Mouse (Mus musculus): ENCODE results near the gene 2310079G19Rik.
A peak's percentile ranks its signal among the peaks of the same experiment; 100 is the strongest.

The 2310079G19Rik gene

GRCm38 (mm10) chr16:88627566-88627965 lies at the start of gene 2310079G19Rik:
2310079G19Rik (minus strand) TSS chr16:88627666.
- no peak for DNase-seq

GRCm38 (mm10) chr16:88671571-88671970 lies 44.1 kb upstream of the 2310079G19Rik start, which contains the start of gene Krtap27-1:
Krtap27-1 (minus strand) TSS chr16:88671671.
- no peak for DNase-seq

- DNase-seq = peak in 1 of 2 experiments; percentile 14
These were observed 30.0 kb upstream of the 2310079G19Rik start for GRCm38 (mm10) chr16:88657426-88657825.

- DNase-seq = peak; percentile 26 to 36
These were observed 24.5 kb upstream of the 2310079G19Rik start for GRCm38 (mm10) chr16:88651952-88652351.

GRCm38 (mm10) chr16:88651082-88651481 lies 23.6 kb upstream of the 2310079G19Rik start:
- no peak for DNase-seq

- DNase-seq = no peak
These were observed 19.9 kb upstream of the 2310079G19Rik start, which contains the start of gene Krtap26-1 for GRCm38 (mm10) chr16:88647358-88647846. Krtap26-1 (minus strand) TSS chr16:88647796.

GRCm38 (mm10) chr16:88646366-88647111 lies 19.1 kb upstream of the 2310079G19Rik start:
- DNase-seq = no peak

GRCm38 (mm10) chr16:88640053-88640452 lies 12.6 kb upstream of the 2310079G19Rik start:
- no peak for DNase-seq

- peak; percentile 61 to 71 for DNase-seq
These were observed 7.7 kb upstream of the 2310079G19Rik start for GRCm38 (mm10) chr16:88635142-88635541.

- peak; percentile 74 to 89 for DNase-seq
These were observed 4.0 kb upstream of the 2310079G19Rik start for GRCm38 (mm10) chr16:88631474-88631873.

GRCm38 (mm10) chr16:88612712-88613111 lies 14.8 kb downstream of the 2310079G19Rik start:
- no peak for DNase-seq

GRCm38 (mm10) chr16:88611922-88612321 lies 15.5 kb downstream of the 2310079G19Rik start, which contains the start of gene Krtap24-1:
Krtap24-1 (minus strand) TSS chr16:88612279.
- no peak for DNase-seq

GRCm38 (mm10) chr16:88604570-88604969 lies 22.9 kb downstream of the 2310079G19Rik start:
- DNase-seq = no peak

GRCm38 (mm10) chr16:88602464-88602863 lies 25.0 kb downstream of the 2310079G19Rik start:
- no peak for DNase-seq

GRCm38 (mm10) chr16:88600303-88600702 lies 27.2 kb downstream of the 2310079G19Rik start:
- DNase-seq = no peak

GRCm38 (mm10) chr16:88599504-88600237 lies 27.8 kb downstream of the 2310079G19Rik start:
- DNase-seq = no peak

- DNase-seq = no peak
These were observed 34.7 kb downstream of the 2310079G19Rik start for GRCm38 (mm10) chr16:88592758-88593157.

- no peak for DNase-seq
These were observed 44.1 kb downstream of the 2310079G19Rik start for GRCm38 (mm10) chr16:88583338-88583737.
